Mouse (Mus musculus): ENCODE data around the gene Jrkl. TPM values are rescaled to one million over a fixed set of nuclear protein-coding genes. Genes with fewer than 3 reads are reported as not detected.

Gene Jrkl
- polyA plus RNA-seq, 2 experiments, result 1.5 to 2.1 TPM

DNA sequence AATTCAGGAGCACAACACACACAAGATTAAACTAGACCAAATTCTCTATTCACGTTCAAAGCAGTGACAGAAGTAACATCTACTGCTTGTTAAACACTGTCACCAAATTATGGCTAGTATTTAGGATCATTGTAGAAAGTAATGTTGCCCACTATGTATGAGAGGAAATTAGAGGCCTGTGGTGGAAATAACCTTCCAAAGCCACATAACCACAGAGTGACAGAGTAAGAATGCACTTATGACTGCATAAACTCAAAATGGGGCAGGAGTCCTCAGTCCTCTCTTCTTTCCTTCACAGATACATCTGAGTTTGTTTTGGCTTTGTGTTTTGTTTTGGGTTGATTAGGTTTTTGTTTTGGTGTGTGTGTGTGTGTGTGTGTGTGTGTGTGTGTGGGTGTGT lies 42.5 kb downstream of the Jrkl start:
- H3K4me3 ChIP-seq (ENCODE audit: insufficient read depth in 1 of 2, low read depth in 2 of 2, low read length in 2 of 2), result no peak overlapping the region
- 72% methylated on average over 1 of the region's 1 CpGs for WGBS (ENCODE audit: insufficient replicate concordance)

GRCm38 (mm10) chr9:13200079-13200478 lies 45.5 kb downstream of the Jrkl start:
- H3K9ac ChIP-seq (replicated peaks), result no peak overlapping the region
- H3K4me2 ChIP-seq (ENCODE audit: low read depth), result no peak overlapping the region
- DNase-seq (ENCODE audit: low read depth in 3 of 3, low spot score in 3 of 3) (no peak), ATAC-seq (ENCODE audit: insufficient read depth) (no peak)
- no peaks in the 10 kb centered on the region for H3K27me3 ChIP-seq (ENCODE audit: control insufficient read depth, insufficient read depth, low read length)
- no peak overlapping the region for H3K4me3 ChIP-seq (ENCODE audit: insufficient read depth in 1 of 2, low read depth in 2 of 2, low read length in 2 of 2)
- no peaks in the 10 kb centered on the region for H3K9me3 ChIP-seq (ENCODE audit: control insufficient read depth, low read length)
- H3K4me1 ChIP-seq (replicated peaks; ENCODE audit: control insufficient read depth in 2 of 2, insufficient read depth in 2 of 2, low read length in 1 of 2), result peaks cover 4 to 9% of the 10 kb centered on the region in 2 experiments; a peak in 3 of 4 replicates
- TF ChIP-seq EP300 (IDR thresholded peaks at IDR 0.05; ENCODE audit: low read depth) (no peak), CTCF (IDR thresholded peaks at IDR 0.05; ENCODE audit: low read depth) (no peak)
- no peak overlapping the region for H3K27ac ChIP-seq
- no peaks in the 10 kb centered on the region for H3K36me3 ChIP-seq (replicated peaks; ENCODE audit: control insufficient read depth, insufficient read depth, low read depth)
- 70% methylated on average over 3 of the region's 3 CpGs for WGBS (ENCODE audit: insufficient replicate concordance)

More for the DNA sequence above, 42.5 kb downstream of the Jrkl start:
- Histone ChIP-seq H3K36me3 (replicated peaks; ENCODE audit: control insufficient read depth, insufficient read depth, low read depth) (no peaks in the 10 kb centered on the region), H3K27me3 (ENCODE audit: control insufficient read depth, insufficient read depth, low read length) (no peaks in the 10 kb centered on the region), H3K9me3 (ENCODE audit: control insufficient read depth, low read length) (no peaks in the 10 kb centered on the region), H3K9ac (replicated peaks) (no peak overlapping the region), H3K27ac (no peak overlapping the region), H3K4me1 (replicated peaks; ENCODE audit: control insufficient read depth in 2 of 2, insufficient read depth in 2 of 2, low read length in 1 of 2) (peaks cover 4 to 9% of the 10 kb centered on the region in 2 experiments; a peak in 3 of 4 replicates), H3K4me2 (ENCODE audit: low read depth) (no peak overlapping the region)
- peak; percentile 13; the same call in 1 of the 2 replicates for ATAC-seq (ENCODE audit: insufficient read depth)
- no peak for DNase-seq (ENCODE audit: low read depth in 3 of 3, low spot score in 3 of 3)
- TF ChIP-seq CTCF (IDR thresholded peaks at IDR 0.05; ENCODE audit: low read depth) (no peak), EP300 (IDR thresholded peaks at IDR 0.05; ENCODE audit: low read depth) (no peak)

DNA sequence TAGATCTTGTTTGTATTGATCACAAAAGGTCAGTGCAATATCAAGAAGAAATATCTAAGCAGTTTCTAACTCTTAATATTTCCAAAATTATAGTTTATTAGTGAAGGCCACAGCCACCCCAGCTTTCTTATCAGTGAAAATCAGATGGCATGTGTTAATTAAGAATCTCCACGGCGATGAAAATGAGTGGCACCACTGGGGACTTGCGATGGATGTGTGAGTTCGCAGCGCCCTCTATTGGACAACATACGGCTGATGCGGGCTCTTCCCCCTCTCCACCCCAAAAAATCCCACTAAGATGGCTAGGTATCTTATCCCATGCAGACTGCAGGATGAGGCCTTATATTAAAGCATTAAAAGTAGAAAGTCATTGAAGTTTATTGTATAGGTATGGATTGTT lies 49.9 kb downstream of the Jrkl start:
- peak in 2 of 3 experiments; percentile 16 to 20 for DNase-seq (ENCODE audit: low read depth in 3 of 3, low spot score in 3 of 3)

DNA sequence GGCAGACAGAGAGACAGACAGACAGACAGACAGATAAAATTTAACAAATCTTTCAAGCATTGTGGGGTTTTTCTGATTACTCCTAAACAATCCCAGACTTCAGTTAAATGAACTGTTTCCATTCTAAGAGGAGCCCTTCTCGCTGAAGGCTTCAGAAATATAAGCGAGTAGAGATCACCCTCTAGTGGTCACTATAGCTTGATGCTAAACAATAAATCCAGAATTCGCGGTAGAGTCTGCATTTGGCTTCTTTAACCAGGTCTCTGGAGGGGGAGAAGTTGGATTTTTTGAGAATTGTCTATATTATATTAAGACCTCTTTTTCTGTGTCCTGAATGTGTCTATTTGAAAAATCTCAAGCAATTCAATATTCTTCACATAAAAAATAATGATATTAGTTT lies 50.4 kb downstream of the Jrkl start:
- H3K4me3 ChIP-seq (ENCODE audit: insufficient read depth in 1 of 2, low read depth in 2 of 2, low read length in 2 of 2), result no peak overlapping the region
- DNase-seq (ENCODE audit: low read depth in 3 of 3, low spot score in 3 of 3), result peak in 2 of 3 experiments; percentile 9 to 10

More for the DNA sequence above, 49.9 kb downstream of the Jrkl start:
- 6% methylated on average over 7 of the region's 7 CpGs for WGBS (ENCODE audit: insufficient replicate concordance)
- Histone ChIP-seq H3K27me3 (ENCODE audit: control insufficient read depth, insufficient read depth, low read length) (no peaks in the 10 kb centered on the region), H3K4me1 (replicated peaks; ENCODE audit: control insufficient read depth in 2 of 2, insufficient read depth in 2 of 2, low read length in 1 of 2) (no peaks in the 10 kb centered on the region), H3K9me3 (ENCODE audit: control insufficient read depth, low read length) (no peaks in the 10 kb centered on the region), H3K36me3 (replicated peaks; ENCODE audit: control insufficient read depth, insufficient read depth, low read depth) (no peaks in the 10 kb centered on the region), H3K4me3 (ENCODE audit: insufficient read depth in 1 of 2, low read depth in 2 of 2, low read length in 2 of 2) (no peak overlapping the region), H3K27ac (no peak overlapping the region), H3K4me2 (ENCODE audit: low read depth) (no peak overlapping the region), H3K9ac (replicated peaks) (no peak overlapping the region)
- no peak for ATAC-seq (ENCODE audit: insufficient read depth)
- TF ChIP-seq EP300 (IDR thresholded peaks at IDR 0.05; ENCODE audit: low read depth) (no peak), CTCF (IDR thresholded peaks at IDR 0.05; ENCODE audit: low read depth) (peak; percentile 62)

DNA sequence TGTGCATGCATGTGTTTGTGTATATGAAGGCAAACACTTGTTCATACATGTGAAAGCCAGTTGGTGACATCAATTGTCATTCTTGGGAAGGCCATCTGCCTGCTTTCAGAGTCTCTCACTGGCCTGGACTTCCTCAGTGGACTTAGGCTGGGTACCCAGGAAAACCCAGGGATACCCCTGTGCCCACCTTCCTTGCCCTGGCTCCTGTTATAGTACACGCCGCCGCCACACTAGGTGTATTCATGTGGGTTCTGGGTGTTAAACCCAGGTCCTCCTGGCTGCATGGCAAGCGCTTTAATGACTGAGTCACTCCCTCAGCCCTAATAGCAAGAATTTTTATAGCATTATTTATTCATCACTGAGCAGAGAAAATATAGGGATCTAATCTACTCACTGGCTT lies 51.0 kb downstream of the Jrkl start:
- no peak for TF ChIP-seq EP300 (IDR thresholded peaks at IDR 0.05; ENCODE audit: low read depth)
- TF ChIP-seq CTCF (IDR thresholded peaks at IDR 0.05; ENCODE audit: low read depth), result no peak
- 72% methylated on average over 4 of the region's 4 CpGs for WGBS (ENCODE audit: insufficient replicate concordance)
- Histone ChIP-seq H3K9me3 (ENCODE audit: control insufficient read depth, low read length) (no peaks in the 10 kb centered on the region), H3K9ac (replicated peaks) (no peak overlapping the region), H3K36me3 (replicated peaks; ENCODE audit: control insufficient read depth, insufficient read depth, low read depth) (no peaks in the 10 kb centered on the region), H3K4me3 (ENCODE audit: insufficient read depth in 1 of 2, low read depth in 2 of 2, low read length in 2 of 2) (no peak overlapping the region), H3K4me1 (replicated peaks; ENCODE audit: control insufficient read depth in 2 of 2, insufficient read depth in 2 of 2, low read length in 1 of 2) (no peaks in the 10 kb centered on the region), H3K4me2 (ENCODE audit: low read depth) (no peak overlapping the region), H3K27ac (no peak overlapping the region), H3K27me3 (ENCODE audit: control insufficient read depth, insufficient read depth, low read length) (no peaks in the 10 kb centered on the region)
- ATAC-seq (ENCODE audit: insufficient read depth) (no peak), DNase-seq (ENCODE audit: low read depth in 3 of 3, low spot score in 3 of 3) (no peak)

More for the DNA sequence above, 50.4 kb downstream of the Jrkl start:
- peak; percentile 43; the same call in 1 of the 2 replicates for TF ChIP-seq CTCF (IDR thresholded peaks at IDR 0.05; ENCODE audit: low read depth)
- no peak for TF ChIP-seq EP300 (IDR thresholded peaks at IDR 0.05; ENCODE audit: low read depth)
- no peaks in the 10 kb centered on the region for H3K36me3 ChIP-seq (replicated peaks; ENCODE audit: control insufficient read depth, insufficient read depth, low read depth)
- no peak overlapping the region for H3K4me2 ChIP-seq (ENCODE audit: low read depth)
- 2% methylated on average over 4 of the region's 4 CpGs for WGBS (ENCODE audit: insufficient replicate concordance)
- H3K27me3 ChIP-seq (ENCODE audit: control insufficient read depth, insufficient read depth, low read length), result no peaks in the 10 kb centered on the region
- no peak for ATAC-seq (ENCODE audit: insufficient read depth)
- no peak overlapping the region for H3K9ac ChIP-seq (replicated peaks)
- no peaks in the 10 kb centered on the region for H3K4me1 ChIP-seq (replicated peaks; ENCODE audit: control insufficient read depth in 2 of 2, insufficient read depth in 2 of 2, low read length in 1 of 2)
- no peak overlapping the region for H3K27ac ChIP-seq
- H3K9me3 ChIP-seq (ENCODE audit: control insufficient read depth, low read length), result no peaks in the 10 kb centered on the region

Other genes with a start within 250 kb of the Jrkl start
- gene Ccdc82, start 1.1 kb upstream of the Jrkl start, polyA plus RNA-seq (2012; rRNA removed), result 8.2 and 11.1 TPM in 2 replicates
- 10.0 and 10.4 TPM in 2 replicates for gene Ccdc82, start 1.1 kb upstream of the Jrkl start, polyA plus RNA-seq (2014; fragmentation: Nextera tagmentation; extraction: Ambion mirVana)
- 0.61 and 0.66 TPM in 2 replicates for gene Maml2, start 52.1 kb upstream of the Jrkl start, polyA plus RNA-seq (2012; rRNA removed)
- gene Maml2, start 52.1 kb upstream of the Jrkl start, polyA plus RNA-seq (2014; fragmentation: Nextera tagmentation; extraction: Ambion mirVana), result 0.65 and 0.81 TPM in 2 replicates
- not detected in 2 replicates for gene Gm17571, start 200.9 kb upstream of the Jrkl start, polyA plus RNA-seq (2012; rRNA removed)
- gene Gm17571, start 200.9 kb upstream of the Jrkl start, polyA plus RNA-seq (2014; fragmentation: Nextera tagmentation; extraction: Ambion mirVana), result not detected in 2 replicates